Mouse (Mus musculus) liver, adult 2 months (tissue): ENCODE results near the gene Piwil4.

Source experiments
- CTCF ChIP-seq: fragments of 200-500 bp; IDR thresholded peaks from 2 replicates; pipeline ENCODE4 v1.5.1; 2011; ENCODE audit warnings: low read depth, low read length, control low read depth
- POLR2A ChIP-seq: fragments of 200-500 bp; IDR thresholded peaks from 2 replicates; pipeline ENCODE4 v1.6.1; 2011; ENCODE audit warnings: low read length, control low read depth; ENCODE audit not compliant: insufficient read depth; ENCODE audit errors: extremely low read depth

DNA sequence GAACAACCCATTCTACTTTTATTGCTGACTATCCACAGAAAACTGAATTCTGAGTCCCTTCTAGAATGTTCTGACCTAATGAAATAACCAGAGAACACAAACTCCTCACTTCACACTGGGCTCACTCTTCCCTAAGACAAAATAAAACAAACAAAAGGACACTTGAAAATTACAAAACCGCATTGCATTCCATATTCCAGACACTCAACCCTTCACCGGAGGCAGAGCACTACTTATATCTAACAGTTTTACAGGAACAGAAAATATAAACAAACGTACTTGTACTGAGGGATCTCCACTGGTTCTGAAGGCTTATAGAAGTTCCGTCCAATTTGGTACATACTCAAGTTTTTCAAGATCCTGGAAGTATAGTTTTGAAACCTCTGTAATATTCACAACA, 12.2 kb downstream of the Piwil4 start:
- TF ChIP-seq POLR2A (no peak), CTCF (no peak)
